Mouse (Mus musculus): ENCODE data around the gene Rnf182.

Rnf182 gene

DNA sequence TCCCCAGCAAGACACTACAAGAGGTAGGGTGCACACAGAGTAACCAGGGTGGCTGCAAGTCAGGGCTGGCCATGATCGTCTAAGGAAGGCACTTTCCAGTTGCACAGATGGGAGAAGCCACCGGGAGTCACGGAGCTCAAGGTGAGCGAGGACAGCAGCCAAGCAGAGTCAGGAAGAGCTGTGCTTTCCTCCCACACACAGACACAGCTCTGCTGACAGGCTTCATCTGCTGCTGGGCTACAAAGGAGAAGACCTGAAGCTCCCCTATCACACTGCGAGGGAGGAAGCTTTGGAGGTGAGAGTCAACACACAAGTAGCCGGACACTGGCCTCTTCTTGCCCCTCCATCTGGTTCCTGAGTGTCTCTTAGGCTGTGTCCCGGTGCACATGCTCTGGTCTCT lies 83.0 kb downstream of the Rnf182 start:
- DNase-seq (ENCODE audit: low read depth) = no peak

DNA sequence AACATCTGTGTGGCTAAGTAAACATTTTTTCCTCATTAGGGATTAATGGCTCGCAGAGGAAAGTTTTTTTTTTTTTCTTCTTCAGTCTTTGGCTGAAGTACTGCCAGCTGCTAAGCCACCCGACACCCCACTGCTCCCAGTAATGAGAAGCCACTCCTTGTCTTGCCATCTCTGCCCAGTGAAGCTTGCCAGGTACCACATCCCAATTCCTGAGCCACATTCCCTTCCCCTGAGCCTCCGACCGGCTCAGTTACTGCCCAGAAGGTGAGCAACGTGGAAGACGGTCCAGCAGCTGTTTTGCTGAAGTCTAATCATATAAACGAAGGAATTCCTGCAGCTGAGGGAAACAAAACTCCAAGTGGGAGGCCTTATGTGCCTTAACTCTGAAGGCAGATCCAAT lies 88.0 kb downstream of the Rnf182 start:
- DNase-seq (ENCODE audit: low read depth) = no peak

DNA sequence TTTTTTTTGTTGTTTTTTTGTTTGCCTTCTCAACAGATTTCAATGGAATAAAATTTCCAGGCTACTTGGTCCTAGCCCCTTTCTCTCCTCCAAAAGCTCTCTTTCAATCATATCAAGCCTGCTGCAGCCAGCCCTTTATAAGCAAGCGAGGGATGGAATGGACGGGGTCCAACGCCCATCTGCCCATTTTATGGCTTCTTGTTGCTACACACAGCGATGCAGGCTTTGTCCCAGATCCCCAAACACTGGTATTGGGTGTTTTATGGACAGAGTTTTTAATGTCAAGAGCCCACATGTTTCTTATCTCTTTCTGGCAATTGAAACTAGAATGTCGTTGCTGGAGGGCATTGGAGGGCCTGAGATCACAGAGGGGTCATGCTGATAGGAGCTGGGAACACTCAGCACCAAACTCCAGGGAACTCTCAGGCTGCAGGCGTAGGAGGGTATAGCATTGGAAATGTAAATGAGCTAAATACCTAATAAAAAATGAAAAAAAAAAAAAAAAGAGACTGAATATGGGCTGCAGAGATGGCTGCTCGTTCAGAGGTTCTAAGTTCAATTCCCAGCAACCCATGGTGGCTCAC lies 89.1 kb downstream of the Rnf182 start:
- DNase-seq (ENCODE audit: low read depth) = no peak

DNA sequence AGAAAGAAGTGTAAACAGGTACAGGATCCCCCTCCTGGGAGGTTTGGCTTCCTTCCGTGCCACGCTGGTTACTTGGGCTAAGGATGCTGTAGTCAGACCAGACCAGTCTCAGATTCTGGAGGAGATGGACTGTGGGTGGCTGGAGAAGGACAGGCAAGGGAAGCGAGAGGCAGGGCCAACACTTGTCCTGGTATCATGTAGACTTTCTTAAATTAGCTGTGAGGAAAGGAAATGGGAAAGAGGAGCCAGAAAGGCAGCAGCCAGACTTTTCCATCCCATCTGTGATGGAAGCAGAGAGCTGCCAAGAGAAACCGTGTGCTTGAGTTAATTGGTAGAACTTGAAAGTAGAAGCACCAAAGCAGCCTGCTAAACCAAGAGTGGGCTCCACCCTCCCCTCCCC lies 90.9 kb downstream of the Rnf182 start:
- DNase-seq (ENCODE audit: low read depth) = no peak

DNA sequence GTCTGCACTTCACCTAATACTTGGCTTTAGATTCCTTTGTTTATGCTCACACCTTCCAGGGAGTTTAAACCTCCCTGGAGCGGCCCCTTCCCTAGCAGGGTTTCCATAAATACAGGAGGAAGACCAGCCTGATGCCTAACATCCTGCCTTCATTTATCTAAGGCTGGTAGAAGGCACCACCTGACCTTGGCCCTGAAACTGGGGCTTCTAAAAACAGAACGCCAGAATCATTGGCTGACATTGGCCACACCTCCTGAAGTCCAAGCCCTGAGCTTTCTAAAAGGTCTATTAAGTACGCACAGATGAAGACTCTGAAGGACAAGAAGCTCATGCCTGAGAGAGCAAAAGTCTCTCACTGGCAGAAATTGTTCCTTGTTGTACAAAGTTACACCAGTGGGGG lies 94.0 kb downstream of the Rnf182 start:
- no peak for DNase-seq (ENCODE audit: low read depth)

DNA sequence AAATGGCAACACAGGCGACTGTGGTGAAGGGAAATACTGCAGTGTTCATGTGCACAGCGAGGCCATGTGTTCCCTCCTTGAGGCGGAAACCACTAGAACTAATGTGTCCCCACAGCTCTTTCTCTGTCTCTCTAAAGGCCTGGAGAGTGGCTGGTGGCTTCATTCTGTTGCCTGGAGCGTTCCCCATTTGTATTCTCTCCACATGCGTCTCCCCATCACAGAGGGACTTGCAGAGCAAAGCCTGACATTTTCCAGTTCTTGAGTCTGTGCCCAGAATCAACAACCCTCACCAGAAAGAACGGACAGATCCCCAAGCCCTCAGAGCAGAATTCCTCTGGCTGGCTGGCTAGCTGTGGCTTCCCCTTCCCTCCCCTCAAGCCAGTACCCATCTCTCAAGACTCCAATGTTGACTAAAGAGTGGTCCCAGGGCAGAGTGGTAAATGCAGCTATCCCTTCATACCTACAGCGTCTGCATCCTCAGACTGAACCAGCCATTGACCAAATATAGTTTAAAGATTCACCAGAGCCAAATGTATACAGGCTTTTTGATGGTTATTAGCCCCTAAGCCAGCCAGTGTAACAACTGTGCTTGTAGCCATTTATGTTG lies 96.3 kb downstream of the Rnf182 start:
- DNase-seq (ENCODE audit: low read depth) = no peak

DNA sequence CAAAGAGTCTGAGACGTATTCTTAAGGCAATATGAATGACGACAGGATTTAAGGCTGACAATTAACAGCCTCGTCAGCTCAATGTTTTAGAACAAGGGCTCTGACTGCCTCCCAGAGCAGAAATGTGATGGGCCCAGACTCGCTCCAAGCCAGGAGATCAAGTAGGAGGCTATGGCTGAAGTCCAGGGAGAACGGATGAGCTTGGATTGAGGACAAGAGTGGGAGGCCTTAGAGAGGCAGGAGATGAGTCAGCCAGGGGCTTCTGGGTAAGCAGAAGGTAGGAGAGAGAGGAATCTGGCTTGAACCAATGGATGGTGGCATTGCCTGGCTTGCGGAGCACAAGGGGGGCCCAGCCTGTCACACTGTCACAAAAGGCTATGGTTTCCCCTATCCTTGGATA lies 99.2 kb downstream of the Rnf182 start:
- no peak for DNase-seq (ENCODE audit: low read depth)

DNA sequence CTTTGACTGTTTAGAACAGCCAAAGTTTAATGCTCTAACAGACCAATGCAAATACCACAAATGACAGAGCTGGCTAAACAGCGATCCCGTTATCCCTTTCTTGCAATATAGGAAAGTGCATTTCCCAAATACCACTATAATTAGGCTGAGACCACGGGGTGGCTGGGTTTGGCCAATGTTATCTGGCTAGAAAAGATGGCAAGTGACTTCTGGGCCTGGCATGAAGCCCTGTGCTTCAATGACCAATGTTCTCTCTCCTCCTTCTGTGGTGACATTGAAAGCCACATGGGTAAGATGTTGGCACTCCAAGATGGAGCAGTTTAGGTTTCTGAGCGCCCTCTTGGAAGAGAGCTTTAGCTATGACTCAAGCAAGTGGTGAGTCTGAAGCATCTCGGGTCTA lies 100.0 kb downstream of the Rnf182 start:
- DNase-seq (ENCODE audit: low read depth) = no peak

DNA sequence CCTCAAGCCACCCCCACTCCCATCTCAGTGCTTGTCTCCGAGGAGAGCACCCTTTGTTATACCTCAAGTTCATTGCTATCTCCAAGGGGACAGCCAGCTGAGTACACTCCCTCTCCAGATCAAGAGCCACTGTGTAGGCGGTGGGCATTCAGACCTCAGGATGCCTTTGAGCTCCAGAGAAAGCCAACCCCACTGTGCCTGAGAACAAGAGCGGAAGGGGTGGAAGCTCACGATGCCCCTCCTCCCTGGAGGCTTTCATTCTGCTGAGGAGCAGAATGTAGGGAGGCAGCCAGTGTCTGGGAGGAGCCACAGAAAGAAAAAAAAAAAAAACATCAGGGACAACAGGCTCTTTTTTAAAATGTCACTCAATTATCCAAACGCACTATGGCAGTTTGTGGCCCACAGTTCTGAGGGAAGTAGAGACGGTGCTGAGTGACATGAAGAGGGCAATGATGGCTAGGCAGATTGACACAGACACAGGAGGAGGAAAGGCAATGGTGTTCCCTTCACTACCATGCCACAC lies 101.1 kb downstream of the Rnf182 start:
- DNase-seq (ENCODE audit: low read depth) = no peak

DNA sequence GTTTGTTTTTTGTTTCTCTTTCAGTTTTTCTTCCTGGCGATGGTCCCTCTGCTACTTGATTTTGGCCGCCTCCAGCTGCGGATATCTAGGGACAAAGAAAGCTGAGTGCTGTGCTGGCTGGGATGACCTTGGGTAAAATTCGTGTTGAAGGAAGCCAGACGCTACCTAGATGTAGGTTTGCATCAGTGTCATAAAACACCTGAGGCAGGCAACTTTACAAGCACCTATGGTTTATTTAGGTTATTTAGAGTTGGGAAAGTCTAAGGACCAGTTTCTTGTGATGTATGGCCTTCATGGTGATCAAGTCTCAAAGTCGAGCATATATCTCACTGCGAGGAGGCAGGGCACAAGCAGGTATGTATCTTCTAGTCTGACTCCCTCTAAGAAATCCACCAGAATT lies 102.7 kb downstream of the Rnf182 start:
- DNase-seq (ENCODE audit: low read depth) = no peak

DNA sequence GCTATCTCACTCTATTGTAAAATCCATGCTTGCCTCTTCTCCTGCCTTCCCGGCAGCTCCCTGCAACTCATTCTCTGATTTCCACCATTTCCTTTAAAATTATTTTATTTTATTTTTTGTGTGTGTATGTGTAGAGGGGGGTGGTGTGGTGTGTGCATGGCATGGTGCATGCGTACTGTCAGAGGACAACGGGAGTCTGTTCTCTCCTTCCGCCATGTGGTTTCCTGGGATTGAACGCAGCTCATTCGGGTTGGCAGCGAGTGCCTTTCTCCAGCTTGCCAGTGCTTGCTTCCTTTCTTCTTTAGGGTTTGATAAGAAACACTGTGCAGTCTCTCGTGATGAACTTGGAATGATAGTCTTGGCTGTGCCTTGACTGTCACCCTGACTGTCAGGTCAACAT lies 105.0 kb downstream of the Rnf182 start:
- no peak for DNase-seq (ENCODE audit: low read depth)

All from c-Kit-positive CD71-negative TER-119-negative erythroid progenitor cells, embryonic 14.5 days (primary cell).